Mouse (Mus musculus) heart, postnatal 10 days (tissue): Measurements from ENCODE around the gene Sgsm3. TPM values are rescaled to one million over a fixed set of nuclear protein-coding genes. Genes with fewer than 3 reads are reported as not detected.
A peak's percentile ranks its signal among the peaks of the same experiment; 100 is the strongest.

Experiments
- DNase-seq, 2 experiments: peaks; one replicate each; pipeline ENCODE4 v3.0.0; 2021
- intact Hi-C: fragments of 180-260 bp; cut with DNase I; formaldehyde crosslinking; loops from one replicate; pipeline ENCODE4 v1.15.1; 2025
- total RNA-seq, 2 experiments: library from RNA; stranded (reverse); gene quantifications; 2 replicates each; pipeline ENCODE4 v1.2.3; 2021

Sgsm3 gene
- total RNA-seq, 2 experiments from 2014 or later = 9.6 to 10.7 TPM

DNA sequence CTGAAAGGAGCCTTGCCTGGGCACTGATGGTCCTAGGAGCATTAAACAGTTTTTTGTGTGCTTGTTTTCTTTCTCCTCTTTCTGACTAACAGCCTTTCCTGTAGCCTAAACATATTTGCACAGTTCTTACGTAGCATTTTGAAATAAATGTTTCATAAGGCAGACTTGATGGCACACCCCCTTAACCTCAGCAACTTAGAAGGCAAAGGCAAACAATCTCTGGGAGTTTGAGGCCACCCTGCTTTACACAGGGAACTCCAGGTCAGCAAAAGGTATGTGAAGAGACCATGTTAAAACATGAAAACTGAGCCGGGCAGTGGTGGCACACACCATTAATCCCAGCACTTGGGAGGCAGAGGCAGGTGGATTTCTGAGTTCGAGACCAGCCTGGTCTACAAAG, 1.9 kb upstream of the Sgsm3 start:
- intact Hi-C loops = no loop called here
- DNase-seq = no peak

DNA sequence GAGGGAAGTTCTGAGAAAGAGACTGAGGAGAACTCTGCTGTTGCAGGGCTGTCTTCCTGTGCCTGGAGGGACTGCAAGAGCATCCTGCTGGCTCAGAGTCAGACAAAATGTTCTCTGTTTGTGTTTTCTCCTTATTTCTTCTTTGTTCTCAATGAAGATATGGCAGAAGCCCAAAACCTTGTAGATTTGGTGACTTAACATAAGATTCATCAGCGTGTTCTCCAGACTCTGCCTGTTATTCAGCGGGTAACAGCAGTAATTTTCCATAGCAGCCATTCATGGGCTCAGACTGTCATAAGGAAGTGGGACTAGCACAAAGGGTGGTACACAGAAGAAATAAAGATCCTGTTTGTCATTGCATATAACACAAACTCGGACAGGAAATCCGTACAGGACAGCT, 2.0 kb downstream of the Sgsm3 start:
- intact Hi-C loops = no loop called here
- no peak for DNase-seq

DNA sequence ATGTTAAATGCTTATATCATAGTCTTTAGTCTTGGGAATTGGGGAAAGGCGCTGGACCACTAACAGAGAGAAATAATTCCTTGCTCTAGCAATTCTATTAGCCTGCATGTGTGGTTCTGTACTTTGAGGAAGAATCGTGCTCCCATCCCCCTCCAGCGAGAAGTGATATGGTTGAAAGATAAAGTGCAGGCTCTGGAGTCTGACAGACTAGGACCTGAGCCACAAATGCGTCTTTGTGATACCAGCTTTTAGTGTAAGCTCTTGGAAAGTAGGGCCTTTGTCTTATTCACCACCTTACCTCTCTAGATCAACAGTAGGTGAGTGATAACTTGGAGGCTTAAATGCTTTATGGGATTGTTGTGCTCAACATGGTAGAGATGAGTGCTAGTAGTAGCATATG, 3.6 kb downstream of the Sgsm3 start:
- intact Hi-C loops = no loop called here
- DNase-seq = no peak

DNA sequence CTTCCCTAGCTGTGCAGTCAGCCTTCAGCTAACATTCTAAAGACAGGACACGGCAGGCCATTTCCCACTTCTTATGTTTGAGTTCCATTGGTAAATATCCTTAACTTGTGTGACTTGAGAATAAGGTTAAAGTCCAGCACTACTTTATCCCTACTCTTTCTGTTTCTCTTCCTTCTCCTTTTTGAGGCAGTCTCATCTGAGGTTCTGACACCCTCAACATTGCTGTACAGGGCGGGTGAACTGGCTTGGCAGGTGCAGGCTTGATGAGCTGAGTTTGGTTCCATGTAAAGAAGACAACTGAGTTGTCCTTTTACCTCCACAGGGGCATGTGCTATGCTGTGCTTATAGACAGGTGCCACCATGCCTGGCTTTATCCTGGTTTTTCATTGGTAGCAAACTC, 5.7 kb downstream of the Sgsm3 start:
- intact Hi-C loops = no loop called here

DNA sequence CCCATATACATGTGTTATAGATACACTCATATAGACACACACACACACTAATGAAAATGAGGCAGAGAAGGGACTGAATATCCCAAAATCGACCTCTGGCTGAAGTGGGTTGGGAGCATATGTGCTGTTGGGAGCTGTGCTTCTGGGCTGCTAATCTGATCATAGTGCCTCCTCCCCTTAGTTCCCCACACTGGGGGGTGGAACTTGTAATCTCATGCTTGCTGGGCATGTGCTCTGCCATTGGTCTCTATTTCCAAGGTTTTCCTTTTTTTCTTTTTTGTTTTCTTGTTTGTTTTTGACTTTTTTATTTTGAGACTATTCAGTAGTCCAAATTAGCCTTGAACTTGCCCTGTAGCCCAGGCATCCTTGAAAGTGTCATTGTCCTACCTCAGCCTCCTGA, 10.8 kb downstream of the Sgsm3 start:
- intact Hi-C loops = no loop called here
- DNase-seq = no peak

More for the DNA sequence above, 5.7 kb downstream of the Sgsm3 start:
- no peak for DNase-seq

DNA sequence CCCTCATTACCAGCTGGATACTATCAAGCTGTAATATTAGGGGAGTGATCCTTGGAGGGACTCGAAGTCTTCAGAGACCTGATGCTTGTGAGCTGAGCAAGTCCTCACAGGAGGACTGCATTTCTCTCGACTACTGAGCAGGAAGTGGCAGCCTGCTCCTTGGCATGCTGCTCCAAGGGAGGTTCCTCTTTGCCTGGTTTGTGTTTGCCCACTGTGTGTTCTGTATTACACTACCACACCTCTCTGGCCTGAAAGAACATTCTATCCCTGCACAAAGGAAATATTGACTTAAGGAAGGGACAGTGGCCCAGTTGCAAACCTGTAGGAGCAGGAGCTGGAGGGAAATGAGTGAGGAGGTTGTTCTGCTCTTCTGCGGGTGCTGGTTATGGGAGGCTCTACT, 12.1 kb downstream of the Sgsm3 start:
- intact Hi-C loops = no loop called here
- no peak for DNase-seq

DNA sequence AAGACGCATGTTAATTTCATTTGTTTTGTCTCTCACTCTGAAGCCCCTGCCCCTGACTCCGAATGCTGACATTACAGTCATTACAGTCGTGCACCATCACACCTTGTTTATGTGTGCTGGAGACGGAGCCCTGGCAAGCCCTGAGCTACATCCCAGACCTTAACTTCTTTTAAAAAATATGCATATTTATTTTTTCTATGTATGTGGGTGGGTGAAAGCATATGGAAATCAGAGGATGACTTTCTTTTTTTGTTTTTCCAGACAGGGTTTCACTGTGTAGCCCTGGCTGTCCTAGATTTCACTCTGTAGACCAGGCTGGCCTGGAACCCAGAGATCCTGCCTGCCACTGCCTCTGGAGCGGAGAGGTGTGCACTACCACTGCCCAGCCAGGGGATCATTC, 17.4 kb downstream of the Sgsm3 start:
- intact Hi-C loops = no loop called here
- no peak for DNase-seq

DNA sequence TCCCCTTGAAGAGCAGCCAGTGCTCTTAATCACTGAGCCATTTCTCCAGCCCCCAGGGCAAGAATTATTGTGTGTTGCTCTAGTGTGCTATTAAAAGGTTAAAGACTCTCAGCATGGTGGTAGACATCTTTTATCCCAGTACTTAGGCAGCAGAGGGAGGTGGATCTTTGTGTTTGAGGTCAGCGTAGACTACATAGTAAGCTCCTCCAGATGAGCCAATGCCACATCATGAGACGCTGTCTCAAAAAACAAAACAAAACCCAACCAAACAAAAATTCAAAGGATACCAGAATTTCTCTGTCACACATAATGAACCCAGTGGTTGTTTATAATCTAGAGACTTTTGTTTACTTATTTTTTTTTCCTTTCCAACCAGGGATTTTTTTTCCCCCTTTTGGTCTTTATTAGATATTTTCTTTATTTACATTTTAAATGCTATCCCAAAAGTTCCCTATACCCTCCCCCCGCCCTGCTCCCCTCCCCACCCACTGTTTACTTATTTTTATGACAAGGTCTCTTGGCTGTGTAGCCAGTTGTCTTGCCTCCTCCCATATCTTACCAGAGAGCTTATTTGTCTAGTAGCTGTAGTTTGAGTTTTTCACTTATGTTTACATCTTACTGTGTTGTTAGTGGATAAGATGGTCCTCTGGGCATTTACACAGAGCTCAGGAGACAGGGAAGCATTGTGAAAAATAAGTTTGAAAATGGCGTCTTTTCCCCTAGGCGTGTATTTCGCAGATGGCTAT, 18.7 kb downstream of the Sgsm3 start:
- no peak for DNase-seq
- intact Hi-C loops = no loop called here

DNA sequence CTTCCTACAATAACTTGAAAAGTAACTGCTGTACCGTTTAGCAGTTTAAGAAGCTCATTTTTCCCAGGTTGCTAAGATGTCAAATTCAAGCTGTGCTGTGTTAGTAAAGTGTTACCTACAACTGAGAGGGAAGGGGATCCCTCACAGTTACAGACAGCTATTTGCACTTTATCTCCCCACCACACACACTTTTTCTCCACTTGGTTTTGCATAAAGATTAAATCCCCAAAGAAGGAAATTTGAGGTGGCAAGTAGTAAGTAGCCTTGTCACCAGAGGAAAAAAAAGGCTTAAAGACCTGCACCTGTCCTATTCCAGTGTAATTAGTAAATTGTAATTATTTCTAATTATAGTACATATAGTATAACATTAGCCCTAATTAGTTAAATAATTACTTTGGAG, 19.5 kb downstream of the Sgsm3 start:
- intact Hi-C loops = no loop called here
- no peak for DNase-seq

DNA sequence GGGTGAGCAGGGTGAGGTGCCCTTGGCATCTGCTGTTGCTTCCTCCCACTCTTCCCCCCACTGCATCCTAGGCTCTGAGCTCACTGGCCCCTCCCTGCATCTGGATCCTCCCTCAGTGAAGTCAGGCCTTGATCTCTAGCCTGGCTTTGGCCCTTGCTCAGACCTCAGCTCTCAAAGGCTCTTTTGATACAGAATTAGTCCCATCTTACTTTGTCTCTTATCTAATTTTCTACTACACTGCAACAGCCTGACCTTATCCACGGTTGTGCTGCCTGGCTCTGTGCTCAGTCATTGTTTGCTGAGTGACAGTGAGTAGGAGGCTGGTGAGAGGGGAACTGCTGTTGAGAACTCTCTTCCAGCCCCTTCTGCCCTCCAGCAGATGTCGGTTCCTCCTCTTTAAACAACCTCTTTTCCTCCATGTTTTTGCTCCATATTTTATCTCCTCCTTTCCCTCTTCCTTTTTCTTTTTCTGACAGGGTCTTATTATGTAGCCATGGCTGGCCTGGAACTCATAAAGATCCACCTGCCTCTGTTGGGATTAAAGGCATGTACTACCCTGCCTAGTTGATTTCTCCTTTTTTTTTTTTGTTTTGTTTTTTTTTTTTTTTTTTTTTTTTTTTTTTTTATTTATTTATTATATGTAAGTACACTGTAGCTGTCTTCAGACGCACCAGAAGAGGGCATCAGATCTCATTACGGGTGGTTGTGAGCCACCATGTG, 23.0 kb downstream of the Sgsm3 start:
- DNase-seq = peak in 1 of 2 experiments; percentile 31
- intact Hi-C loops = no loop called here

DNA sequence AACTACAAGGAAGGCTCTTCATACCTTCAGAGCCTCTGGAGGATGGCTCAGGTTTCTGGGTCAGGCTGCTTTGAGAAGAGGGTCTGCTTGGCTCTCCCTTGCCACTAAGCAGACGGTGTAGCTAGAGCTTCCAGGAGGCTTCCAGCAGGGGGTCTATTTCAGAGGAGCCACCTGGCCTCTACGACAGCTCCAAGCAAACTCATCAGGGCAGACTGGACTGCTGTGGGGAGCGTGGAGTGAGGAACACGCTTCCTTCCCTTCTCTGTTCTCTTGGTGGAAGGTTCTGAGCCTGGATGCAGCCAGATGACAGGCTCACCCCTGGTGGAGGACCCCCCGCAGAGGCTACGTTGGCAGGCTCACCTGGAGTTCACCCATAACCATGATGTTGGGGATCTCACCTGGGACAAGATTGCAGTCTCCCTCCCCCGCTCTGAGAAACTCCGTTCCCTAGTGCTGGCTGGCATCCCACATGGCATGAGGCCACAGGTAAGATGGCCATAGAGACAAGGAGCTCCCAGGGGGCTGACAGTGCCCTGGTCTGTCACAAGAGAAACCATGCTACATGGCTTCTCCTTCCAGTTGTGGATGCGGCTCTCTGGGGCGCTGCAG, 28.7 kb downstream of the Sgsm3 start:
- no peak for DNase-seq
- intact Hi-C loops = no loop called here

DNA sequence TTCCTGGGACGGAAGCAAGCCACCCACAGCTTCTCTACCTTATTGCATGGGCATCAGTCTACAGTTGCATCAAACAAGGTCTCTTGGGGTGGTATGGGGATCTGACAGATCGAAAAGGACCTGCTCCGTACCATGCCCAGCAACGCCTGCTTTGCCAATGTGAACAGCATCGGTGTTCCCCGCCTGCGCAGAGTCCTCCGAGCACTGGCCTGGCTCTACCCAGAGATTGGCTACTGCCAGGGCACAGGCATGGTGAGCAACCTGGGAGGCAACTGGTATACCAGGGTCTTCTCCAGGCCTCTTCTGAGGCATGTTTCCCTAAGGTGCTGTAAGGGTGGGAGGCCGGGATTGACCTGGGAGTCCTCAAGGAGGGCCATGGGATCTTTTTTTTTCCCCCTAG, 29.8 kb downstream of the Sgsm3 start:
- intact Hi-C loops = no loop called here
- no peak for DNase-seq

DNA sequence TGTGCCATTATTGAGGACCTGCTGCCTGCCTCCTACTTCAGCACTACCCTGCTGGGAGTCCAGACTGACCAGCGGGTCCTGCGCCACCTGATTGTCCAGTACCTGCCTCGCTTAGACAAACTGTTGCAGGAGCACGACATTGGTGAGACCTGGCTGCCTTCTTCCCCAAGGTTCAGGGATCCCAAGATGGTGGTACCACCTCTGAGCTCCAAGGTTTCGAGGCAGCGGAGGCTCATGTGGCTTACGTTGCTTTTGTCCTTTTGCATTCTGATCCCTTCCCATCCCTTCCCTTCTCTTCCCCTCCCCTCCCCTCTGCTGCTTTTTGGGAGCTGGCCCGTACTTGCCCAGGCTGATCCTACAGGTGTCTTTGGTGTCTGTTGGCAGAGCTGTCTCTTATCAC, 30.3 kb downstream of the Sgsm3 start:
- intact Hi-C loops = no loop called here
- DNase-seq = no peak

DNA sequence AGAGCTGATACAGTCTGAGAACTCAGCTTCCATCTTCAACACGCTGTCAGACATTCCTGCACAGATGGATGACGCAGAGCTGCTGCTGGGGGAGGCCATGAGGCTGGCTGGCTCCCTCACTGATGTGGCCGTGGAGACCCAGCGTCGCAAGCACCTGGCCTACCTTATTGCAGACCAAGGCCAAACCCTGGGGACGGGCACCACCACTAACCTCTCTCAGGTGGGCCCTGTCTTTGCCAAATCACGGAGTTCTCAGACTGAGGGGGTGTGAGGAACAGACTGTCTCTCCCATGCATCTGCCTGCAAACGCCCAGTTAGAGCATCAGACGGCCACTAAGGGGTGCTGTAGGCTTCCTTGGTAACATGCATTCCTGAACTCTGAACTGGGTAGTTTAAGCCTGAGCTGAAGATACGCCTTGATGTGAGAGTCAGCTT, 31.1 kb downstream of the Sgsm3 start:
- intact Hi-C loops = no loop called here
- peak; percentile 29 to 45 for DNase-seq

DNA sequence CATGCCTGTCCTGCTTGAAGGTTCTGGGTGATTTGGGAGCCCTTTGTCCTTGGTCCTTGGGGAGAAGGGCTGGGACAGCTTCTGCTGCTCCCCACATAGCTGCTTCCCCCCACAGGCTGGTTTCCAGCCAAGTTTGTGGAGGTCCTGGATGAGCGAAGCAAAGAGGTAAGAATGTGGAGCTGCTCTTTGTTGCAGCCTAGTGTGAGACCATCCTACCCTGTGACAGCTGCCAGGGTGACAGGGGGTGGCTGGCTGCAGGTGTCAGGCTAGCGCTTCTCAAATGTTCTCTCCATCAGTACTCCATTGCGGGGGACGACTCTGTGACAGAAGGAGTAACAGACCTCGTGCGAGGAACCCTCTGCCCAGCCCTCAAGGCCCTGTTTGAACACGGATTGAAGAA, 32.5 kb downstream of the Sgsm3 start:
- intact Hi-C loops = no loop called here
- no peak for DNase-seq

DNA sequence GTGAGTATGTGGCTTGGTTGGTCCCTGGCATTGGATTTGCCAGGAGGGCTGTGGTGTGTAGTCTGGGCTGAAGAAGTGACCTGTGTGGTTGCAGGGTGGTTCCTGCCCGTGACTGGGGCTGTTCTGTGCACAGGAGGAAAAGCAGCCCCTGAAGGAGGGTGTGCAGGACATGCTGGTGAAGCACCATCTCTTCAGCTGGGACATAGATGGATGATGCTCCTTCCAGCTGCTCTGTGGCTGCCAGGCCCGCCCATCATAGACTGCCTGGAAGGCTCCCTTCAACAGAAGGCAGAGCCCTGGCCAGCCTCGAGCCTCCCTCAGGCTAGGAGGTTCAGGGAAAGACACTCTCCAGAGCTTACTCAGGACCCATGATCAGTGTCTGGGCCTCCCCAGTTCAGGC, 34.0 kb downstream of the Sgsm3 start:
- intact Hi-C loops = no loop called here
- DNase-seq = no peak

DNA sequence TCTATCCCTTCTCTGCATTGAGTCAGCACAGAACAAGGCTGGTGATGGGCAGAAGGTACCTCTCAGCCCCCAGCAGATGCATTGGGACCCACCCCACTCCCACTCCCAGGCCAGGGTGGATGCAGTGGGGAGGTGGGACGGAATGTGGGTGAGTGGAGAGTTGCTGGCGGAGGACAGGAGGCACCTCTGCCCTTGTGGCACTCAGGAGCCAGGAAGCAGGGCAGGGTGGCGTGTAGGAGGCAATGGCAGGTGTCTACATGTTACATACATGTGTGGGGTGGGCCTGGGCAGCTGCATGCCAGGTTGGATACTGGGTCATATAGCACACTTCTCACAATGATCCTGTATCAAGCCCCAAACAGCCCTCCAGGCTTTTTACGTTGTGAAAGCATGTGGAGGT, 34.8 kb downstream of the Sgsm3 start:
- no peak for DNase-seq
- intact Hi-C loops = no loop called here

DNA sequence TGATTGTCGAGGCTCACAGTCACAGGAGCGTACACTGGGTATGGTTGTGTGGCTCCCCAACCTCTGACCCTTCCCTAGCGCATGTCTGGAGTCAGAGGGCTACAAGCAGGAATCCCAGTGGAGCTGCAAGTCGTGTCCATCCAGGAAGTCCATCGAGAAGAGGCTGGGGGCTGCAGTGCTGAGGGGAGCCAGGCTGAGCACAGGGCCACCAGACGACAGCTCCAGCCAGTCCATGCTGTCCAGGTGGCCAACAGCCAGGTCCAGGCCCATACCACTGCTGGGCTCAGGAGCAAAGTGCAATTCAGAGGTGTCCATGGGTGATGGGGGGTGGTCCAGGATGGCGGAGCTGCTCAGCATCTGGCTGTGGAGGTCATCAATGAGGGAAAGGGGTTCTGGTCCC, 35.6 kb downstream of the Sgsm3 start:
- DNase-seq = no peak
- intact Hi-C loops = no loop called here

DNA sequence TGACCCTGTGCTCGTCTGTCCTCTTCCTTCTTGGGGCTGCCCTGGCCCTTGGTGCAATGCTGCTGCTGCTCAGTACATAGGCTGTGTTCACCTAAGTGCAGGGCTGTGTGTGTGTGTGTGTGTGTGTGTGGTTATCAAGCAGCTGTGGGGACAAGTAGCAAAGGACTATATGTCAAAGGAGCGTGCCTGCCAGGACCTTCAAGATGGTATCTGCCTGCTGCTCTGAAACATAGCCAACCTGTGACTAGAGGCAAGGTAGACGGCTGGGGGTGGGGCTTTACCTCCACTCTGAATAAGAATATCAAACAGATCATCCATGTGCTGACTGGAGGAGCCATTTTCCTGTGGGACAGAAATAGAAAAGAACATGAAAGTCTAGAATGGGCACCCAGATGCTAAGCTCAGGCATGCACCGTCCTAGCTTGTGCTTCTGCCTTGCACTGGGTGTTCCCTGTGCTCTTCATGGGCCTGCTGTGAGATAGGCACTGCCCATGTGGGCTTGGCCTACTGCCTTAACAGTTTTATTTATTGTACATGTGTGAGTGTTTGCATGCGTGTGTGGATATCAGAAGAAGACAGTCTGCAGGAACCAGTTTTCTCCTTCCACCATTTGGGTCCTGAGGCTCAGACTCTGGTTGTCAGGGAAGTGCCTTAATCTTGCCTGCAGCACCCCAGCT, 37.6 kb downstream of the Sgsm3 start:
- no peak for DNase-seq
- intact Hi-C loops = no loop called here

DNA sequence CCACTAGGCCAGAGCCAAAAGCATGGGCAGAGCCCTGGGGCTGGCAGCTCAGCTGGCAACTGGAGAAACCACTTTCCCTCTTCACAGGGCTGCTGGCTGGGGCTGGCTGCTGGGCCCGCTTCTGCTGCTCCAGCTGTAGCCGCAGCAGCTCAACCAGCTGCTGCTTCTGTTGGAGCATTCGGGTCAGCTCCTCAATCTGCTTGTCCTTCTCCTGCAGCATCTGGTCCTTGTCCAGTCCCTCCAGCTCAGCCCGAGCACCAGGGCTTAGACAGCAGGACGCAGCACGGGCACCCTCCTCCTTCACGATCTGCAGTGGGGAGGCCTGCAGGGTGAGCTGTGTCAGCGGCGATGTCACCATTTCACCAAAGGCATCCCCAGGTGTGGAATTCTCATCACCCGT, 38.9 kb downstream of the Sgsm3 start:
- intact Hi-C loops = no loop called here
- DNase-seq = no peak

DNA sequence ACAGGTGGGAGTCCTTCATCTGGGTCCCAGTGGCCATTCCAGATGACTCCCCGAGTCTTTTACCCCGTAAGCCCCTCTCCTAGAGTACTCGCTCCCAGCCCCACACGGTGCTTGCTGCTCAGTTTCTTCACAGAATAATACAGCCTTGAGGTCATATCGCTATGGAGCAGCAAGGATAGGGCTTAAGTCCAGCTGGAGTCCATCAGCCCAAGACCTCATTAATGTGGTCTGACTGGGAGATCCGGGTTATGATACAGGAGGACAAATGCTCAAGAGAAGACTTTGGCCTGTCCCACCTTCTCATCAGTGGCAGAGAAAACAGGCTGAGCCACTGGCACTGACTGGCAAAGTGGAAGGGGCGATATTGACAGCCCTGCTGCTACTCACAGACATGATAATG, 39.7 kb downstream of the Sgsm3 start:
- intact Hi-C loops = no loop called here

DNA sequence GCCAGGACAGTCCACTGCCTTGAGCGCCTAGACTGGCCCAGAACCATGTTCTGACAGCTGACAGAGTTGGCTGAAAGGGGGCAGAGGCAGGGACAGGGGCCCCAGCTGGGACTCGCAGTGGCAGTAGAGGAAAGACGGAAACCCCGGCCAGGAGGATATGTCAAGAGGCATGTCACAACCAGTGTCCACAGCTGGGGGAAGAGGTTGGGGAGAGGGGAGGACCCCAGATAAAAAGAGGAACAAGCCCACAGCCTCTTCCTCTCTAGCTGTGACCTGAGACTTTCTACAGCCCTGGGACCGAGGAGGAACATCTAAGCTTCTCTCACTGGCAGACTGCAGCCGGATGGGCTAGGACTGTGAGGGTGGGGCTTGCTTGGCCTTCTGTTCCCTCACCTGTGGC, 43.8 kb downstream of the Sgsm3 start:
- no peak for DNase-seq
- intact Hi-C loops = no loop called here

More for the DNA sequence above, 39.7 kb downstream of the Sgsm3 start:
- no peak for DNase-seq
